Mouse (Mus musculus) midbrain, embryonic 16.5 days (tissue): ENCODE results near the gene Mpped2. TPM values are rescaled to one million over a fixed set of nuclear protein-coding genes. Genes with fewer than 3 reads are reported as not detected.

Source experiments
- ATAC-seq: fragments of 200-750 bp; cut with Nextera tagmentation; 2 replicates; pipeline ENCODE4 v1.8.0; 2017; ENCODE audit warnings: moderate TSS enrichment
- H3K27ac ChIP-seq: fragments of 300-500 bp; sonication (generic); 2 replicates; pipeline ENCODE4 v1.5.1; 2014; ENCODE audit warnings: mild to moderate bottlenecking, low read length, mixed read lengths
- H3K27me3 ChIP-seq: fragments of 300-500 bp; sonication (generic); 2 replicates; pipeline ENCODE4 v1.6.1; 2014; ENCODE audit warnings: low read depth, low read length, mixed read lengths; ENCODE audit not compliant: control insufficient read depth, insufficient read depth
- H3K36me3 ChIP-seq: fragments of 300-500 bp; sonication (generic); 2 replicates; pipeline ENCODE4 v1.6.1; 2014; ENCODE audit warnings: mild to moderate bottlenecking, low read length, moderate library complexity, mixed read lengths; ENCODE audit not compliant: control insufficient read depth, insufficient read depth
- H3K4me1 ChIP-seq: fragments of 300-500 bp; sonication (generic); 2 replicates; pipeline ENCODE4 v1.6.1; 2014; ENCODE audit warnings: mild to moderate bottlenecking, low read length, mixed read lengths; ENCODE audit not compliant: control insufficient read depth, insufficient read depth
- H3K4me2 ChIP-seq: fragments of 300-500 bp; sonication (generic); 2 replicates; pipeline ENCODE4 v1.6.1; 2014; ENCODE audit warnings: mild to moderate bottlenecking, low read length, mixed read lengths
- H3K4me3 ChIP-seq: fragments of 300-500 bp; sonication (generic); 2 replicates; pipeline ENCODE4 v1.5.1; 2014; ENCODE audit warnings: low read depth, mild to moderate bottlenecking, low read length, moderate library complexity, mixed read lengths
- H3K9ac ChIP-seq: fragments of 300-500 bp; sonication (generic); 2 replicates; pipeline ENCODE4 v1.6.1; 2014; ENCODE audit warnings: low read depth, low read length, mixed read lengths
- H3K9me3 ChIP-seq: fragments of 300-500 bp; sonication (generic); replicated peaks from 2 replicates; pipeline ENCODE4 v1.6.1; 2014; ENCODE audit warnings: mild to moderate bottlenecking, low read length, mixed read lengths; ENCODE audit not compliant: control insufficient read depth, poor library complexity, severe bottlenecking
- WGBS: fragments of 180-500 bp; shearing (Covaris S2); extraction: QIAGEN DNeasy Blood & Tissue Kit; methylation state at CpG from one replicate; pipeline ENCODE4 v1.1.7; 2014; 5-methylcytosine and 5-hydroxymethylcytosine counted together
- polyA plus RNA-seq: library from polyadenylated mRNA; unstranded; fragments of >200 nt; fragmentation: Nextera tagmentation; extraction: Ambion mirVana; gene quantifications from 2 replicates; pipeline ENCODE4 v1.2.1, GENCODE M21; 2015

Mpped2 gene
- polyA plus RNA-seq, 1 experiment from 2014 or later = 110 TPM

GRCm38 (mm10) chr2:106715674-106716364, 22.8 kb downstream of the Mpped2 start:
- Histone ChIP-seq H3K9me3 (no peaks in the 10 kb centered on the region), H3K27ac (peak overlapping the region; percentile 54)
- 13% methylated on average over 10 of the region's 10 CpGs for WGBS

GRCm38 (mm10) chr2:106716365-106716717, 23.3 kb downstream of the Mpped2 start:
- no peak overlapping the region for H3K4me3 ChIP-seq
- H3K36me3 ChIP-seq = no peaks in the 10 kb centered on the region
- H3K27ac ChIP-seq = peak overlapping the region; percentile 48
- peak overlapping the region; percentile 8 for H3K4me2 ChIP-seq
- peaks cover 28% of the 10 kb centered on the region for H3K4me1 ChIP-seq
- no peak overlapping the region for H3K9ac ChIP-seq
- no peak for ATAC-seq
- WGBS = 60% methylated on average over 7 of the region's 7 CpGs
- H3K27me3 ChIP-seq = no peaks in the 10 kb centered on the region
- no peaks in the 10 kb centered on the region for H3K9me3 ChIP-seq

More at GRCm38 (mm10) chr2:106715674-106716364, 22.8 kb downstream of the Mpped2 start:
- Histone ChIP-seq H3K4me1 (peaks cover 31% of the 10 kb centered on the region), H3K27me3 (no peaks in the 10 kb centered on the region), H3K4me3 (no peak overlapping the region), H3K4me2 (peak overlapping the region; percentile 8), H3K9ac (no peak overlapping the region), H3K36me3 (no peaks in the 10 kb centered on the region)
- ATAC-seq = peak; percentile 83

- Histone ChIP-seq H3K4me2 (no peak overlapping the region), H3K27me3 (no peaks in the 10 kb centered on the region), H3K36me3 (no peaks in the 10 kb centered on the region), H3K4me1 (peaks cover 32% of the 10 kb centered on the region), H3K4me3 (no peak overlapping the region), H3K9ac (no peak overlapping the region), H3K27ac (no peak overlapping the region), H3K9me3 (no peaks in the 10 kb centered on the region)
- no peak for ATAC-seq
- WGBS = 96% methylated on average over 5 of the region's 5 CpGs
Measured at GRCm38 (mm10) chr2:106718888-106719287, 25.8 kb downstream of the Mpped2 start.

- no peaks in the 10 kb centered on the region for H3K9me3 ChIP-seq
- 88% methylated on average over 3 of the region's 3 CpGs for WGBS
- no peak overlapping the region for H3K9ac ChIP-seq
- H3K27me3 ChIP-seq = no peaks in the 10 kb centered on the region
- H3K4me1 ChIP-seq = peaks cover 32% of the 10 kb centered on the region
- no peak for ATAC-seq
- H3K36me3 ChIP-seq = no peaks in the 10 kb centered on the region
- H3K4me2 ChIP-seq = no peak overlapping the region
- no peak overlapping the region for H3K27ac ChIP-seq
- no peak overlapping the region for H3K4me3 ChIP-seq
Measured at GRCm38 (mm10) chr2:106719434-106719833, 26.4 kb downstream of the Mpped2 start.

GRCm38 (mm10) chr2:106720644-106721043, 27.6 kb downstream of the Mpped2 start:
- H3K36me3 ChIP-seq = no peaks in the 10 kb centered on the region
- WGBS = 42% methylated on average over 5 of the region's 5 CpGs
- peaks cover 29% of the 10 kb centered on the region for H3K4me1 ChIP-seq
- no peaks in the 10 kb centered on the region for H3K27me3 ChIP-seq
- H3K4me2 ChIP-seq = no peak overlapping the region
- no peak for ATAC-seq
- no peak overlapping the region for H3K4me3 ChIP-seq
- H3K27ac ChIP-seq = no peak overlapping the region
- H3K9ac ChIP-seq = no peak overlapping the region
- H3K9me3 ChIP-seq = no peaks in the 10 kb centered on the region

- Histone ChIP-seq H3K36me3 (no peaks in the 10 kb centered on the region), H3K9ac (no peak overlapping the region), H3K4me3 (no peak overlapping the region), H3K4me2 (no peak overlapping the region), H3K4me1 (peaks cover 19% of the 10 kb centered on the region), H3K9me3 (no peaks in the 10 kb centered on the region), H3K27me3 (no peaks in the 10 kb centered on the region), H3K27ac (no peak overlapping the region)
- ATAC-seq = no peak
- WGBS = 91% methylated on average over 4 of the region's 4 CpGs
Measured at GRCm38 (mm10) chr2:106722020-106722419, 29.0 kb downstream of the Mpped2 start.

- no peak overlapping the region for H3K27ac ChIP-seq
- H3K4me3 ChIP-seq = no peak overlapping the region
- no peaks in the 10 kb centered on the region for H3K9me3 ChIP-seq
- ATAC-seq = no peak
- no peaks in the 10 kb centered on the region for H3K36me3 ChIP-seq
- WGBS = 50% methylated on average over 6 of the region's 6 CpGs
- no peaks in the 10 kb centered on the region for H3K27me3 ChIP-seq
- no peak overlapping the region for H3K4me2 ChIP-seq
- no peak overlapping the region for H3K9ac ChIP-seq
- peaks cover 14% of the 10 kb centered on the region for H3K4me1 ChIP-seq
Measured at GRCm38 (mm10) chr2:106729951-106730564, 37.0 kb downstream of the Mpped2 start.

GRCm38 (mm10) chr2:106730608-106731007, 37.5 kb downstream of the Mpped2 start:
- Histone ChIP-seq H3K9ac (no peak overlapping the region), H3K4me2 (no peak overlapping the region), H3K36me3 (no peaks in the 10 kb centered on the region), H3K9me3 (no peaks in the 10 kb centered on the region), H3K4me1 (peaks cover 16% of the 10 kb centered on the region), H3K4me3 (no peak overlapping the region), H3K27ac (no peak overlapping the region), H3K27me3 (no peaks in the 10 kb centered on the region)
- no peak for ATAC-seq
- 77% methylated on average over 8 of the region's 8 CpGs for WGBS

GRCm38 (mm10) chr2:106731478-106731877, 38.4 kb downstream of the Mpped2 start:
- 84% methylated on average over 4 of the region's 4 CpGs for WGBS
- H3K9ac ChIP-seq = no peak overlapping the region
- no peaks in the 10 kb centered on the region for H3K36me3 ChIP-seq
- ATAC-seq = no peak
- no peak overlapping the region for H3K4me2 ChIP-seq
- H3K27me3 ChIP-seq = no peaks in the 10 kb centered on the region
- peaks cover 21% of the 10 kb centered on the region for H3K4me1 ChIP-seq
- no peaks in the 10 kb centered on the region for H3K9me3 ChIP-seq
- H3K4me3 ChIP-seq = no peak overlapping the region
- no peak overlapping the region for H3K27ac ChIP-seq
